12 mouse cellular contexts compared by ENCODE assay signal in the genomic region with DNA sequence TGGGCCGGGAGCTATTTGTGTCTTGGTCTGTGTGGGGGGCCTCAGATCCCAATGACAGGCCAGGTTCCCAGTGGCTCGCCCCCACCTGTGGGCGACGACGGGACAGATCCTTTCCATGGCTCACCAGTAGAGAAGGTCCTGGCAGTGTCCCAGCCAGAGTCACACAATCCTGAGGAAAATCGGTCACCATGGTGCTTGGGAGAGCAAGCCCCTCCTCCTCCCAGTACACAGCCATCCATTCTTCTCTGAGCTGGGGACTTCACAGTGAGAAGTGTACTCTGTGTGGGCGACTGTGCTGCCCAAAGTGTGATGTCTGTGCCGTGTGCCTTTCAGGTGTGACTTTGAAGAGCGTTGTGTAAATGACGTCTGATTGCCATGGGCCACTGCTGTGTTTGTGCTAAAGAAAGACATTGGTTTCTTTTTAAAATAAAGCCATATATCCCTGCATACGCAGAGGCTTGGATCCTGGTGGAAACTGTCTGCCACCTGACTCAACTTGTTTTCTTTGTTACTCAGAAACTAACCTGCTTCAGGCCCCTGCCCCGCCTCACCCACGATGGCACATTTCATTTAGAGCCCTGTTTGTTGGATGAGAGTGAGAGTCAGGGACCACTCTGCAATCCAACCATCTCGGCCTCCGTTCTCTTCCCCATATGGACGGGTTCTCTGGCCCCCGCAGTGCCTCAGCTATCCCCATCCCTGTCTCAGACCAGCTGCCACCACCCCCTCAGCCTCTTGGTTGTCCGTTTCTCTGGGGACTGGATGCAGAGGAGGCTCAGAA. TPM values are rescaled to one million over a fixed set of nuclear protein-coding genes. Genes with fewer than 3 reads are reported as not detected.
DNase-seq lines count a peak whose midpoint lies in the region; ATAC-seq lines count a peak whose summit lies in the region.
"Had no signal": no experiment of that assay in that cellular context is flagged by ENCODE, and none has a peak within 500 bp of the region (broad histone marks: within the 10 kb centered on the region; RNA-seq: fewer than 3 reads in every experiment).

No protein-coding gene starts in this region.

- H3K36me3 ChIP-seq in forebrain, embryonic 13.5 days (ENCODE audit: poor library complexity, severe bottlenecking) = no peaks in the 10 kb centered on the region
- H3K36me3 ChIP-seq in midbrain, embryonic 12.5 days = no peaks in the 10 kb centered on the region

- H3K27me3 ChIP-seq in forebrain, embryonic 13.5 days = no peaks in the 10 kb centered on the region
- peaks cover 4% of the 10 kb centered on the region; the same call in 1 of the 2 replicates for H3K27me3 ChIP-seq in midbrain, embryonic 12.5 days

- ATAC-seq in forebrain, embryonic 13.5 days = peak; percentile 68
- ATAC-seq in midbrain, embryonic 12.5 days (ENCODE audit: low FRiP score, low read depth) = 0 out of 2 replicates have a peak, but pooled peaks have one; percentile 30
- ATAC-seq: intestine, embryonic 16.5 days had no signal

- H3K27ac ChIP-seq in forebrain, embryonic 13.5 days = 0 out of 2 replicates have a peak overlapping the region, but pooled peaks have one; percentile 12
- no peak overlapping the region for H3K27ac ChIP-seq in midbrain, embryonic 12.5 days (replicated peaks)

- H3K9ac ChIP-seq in forebrain, embryonic 13.5 days = no peak overlapping the region
- no peak overlapping the region for H3K9ac ChIP-seq in midbrain, embryonic 12.5 days (replicated peaks)

- peak; percentile 95 for DNase-seq in brain, adult 2 months (ENCODE audit: low read depth, low spot score)
- peak; percentile 65 for DNase-seq in layer of hippocampus, adult 9-10 months (ENCODE audit: low spot score)
- DNase-seq in embryo, embryonic 10 days (ENCODE audit: low spot score) = no peak
- DNase-seq in ovary, postnatal 14 days (ENCODE audit: low spot score) = no peak
- DNase-seq in gastrocnemius, adult 18-20 months (ENCODE audit: low spot score) = no peak
- DNase-seq in cerebellum, adult 9-11 months = no peak
- DNase-seq: lung, postnatal 10 days; thymus, postnatal 36 days had no signal

- H3K4me3 ChIP-seq in forebrain, embryonic 13.5 days = no peak overlapping the region
- no peak overlapping the region for H3K4me3 ChIP-seq in midbrain, embryonic 12.5 days
- H3K4me3 ChIP-seq: erythroblast, embryonic 14.5 days had no signal

- no peaks in the 10 kb centered on the region for H3K9me3 ChIP-seq in forebrain, embryonic 13.5 days (replicated peaks)
- H3K9me3 ChIP-seq in midbrain, embryonic 12.5 days = peaks cover 3% of the 10 kb centered on the region; the same call in 1 of the 2 replicates

- WGBS in forebrain, embryonic 13.5 days = 78% methylated on average over 18 of the region's 18 CpGs
- 84% methylated on average over 18 of the region's 18 CpGs for WGBS in midbrain, embryonic 12.5 days

- H3K4me1 ChIP-seq in forebrain, embryonic 13.5 days = peaks cover 22% of the 10 kb centered on the region
- peaks cover 14% of the 10 kb centered on the region for H3K4me1 ChIP-seq in midbrain, embryonic 12.5 days

- no peak overlapping the region for H3K4me2 ChIP-seq in forebrain, embryonic 13.5 days
- no peak overlapping the region for H3K4me2 ChIP-seq in midbrain, embryonic 12.5 days (replicated peaks)

RNA-seq across cellular contexts. Expression of a gene that starts 20.1 kb away (rescaled TPM):
- 0.09 and 0.16 TPM in 2 replicates for polyA plus RNA-seq in forebrain, embryonic 13.5 days (2015; fragmentation: Nextera tagmentation; extraction: Ambion mirVana)
- polyA plus RNA-seq in midbrain, embryonic 12.5 days (2016; fragmentation: Nextera tagmentation; extraction: Ambion mirVana) = 0.10 and 0.22 TPM in 2 replicates
- total RNA-seq in gastrocnemius, adult 18-20 months (2021) = not detected
- polyA plus RNA-seq: erythroblast, embryonic 14.5 days had no signal

RNA-seq across cellular contexts. Expression of a gene that starts 34.9 kb away (rescaled TPM):
- 1.8 and 2.4 TPM in 2 replicates for polyA plus RNA-seq in forebrain, embryonic 13.5 days (2015; fragmentation: Nextera tagmentation; extraction: Ambion mirVana)
- 1.4 and 2.5 TPM in 2 replicates for polyA plus RNA-seq in midbrain, embryonic 12.5 days (2016; fragmentation: Nextera tagmentation; extraction: Ambion mirVana)
- total RNA-seq in gastrocnemius, adult 18-20 months (2021) = 1 to 10 TPM in 1 of 2 experiments, under 1 TPM in 1; 0.33 to 1.2 TPM

RNA-seq across cellular contexts. Expression of a gene that starts 49.6 kb away (rescaled TPM):
- polyA plus RNA-seq in forebrain, embryonic 13.5 days (2015; fragmentation: Nextera tagmentation; extraction: Ambion mirVana) = 99.7 and 103 TPM in 2 replicates
- 81.7 and 83.7 TPM in 2 replicates for polyA plus RNA-seq in midbrain, embryonic 12.5 days (2016; fragmentation: Nextera tagmentation; extraction: Ambion mirVana)
- 10 to 100 TPM; 52.7 to 56.6 TPM for total RNA-seq in gastrocnemius, adult 18-20 months (2021)

RNA-seq across cellular contexts. Expression of a gene that starts 49.6 kb away (rescaled TPM):
- 121 TPM in 2 replicates for polyA plus RNA-seq in forebrain, embryonic 13.5 days (2015; fragmentation: Nextera tagmentation; extraction: Ambion mirVana)
- polyA plus RNA-seq in midbrain, embryonic 12.5 days (2016; fragmentation: Nextera tagmentation; extraction: Ambion mirVana) = 131 and 135 TPM in 2 replicates
- 10 to 100 TPM; 12.4 to 13.6 TPM for total RNA-seq in gastrocnemius, adult 18-20 months (2021)

Comparison
In these comparisons a context has a peak if more than half of its experiments do, and no peak if none do; other contexts are left out.
1. DNase-seq: peak in brain, adult 2 months (single experiment) and layer of hippocampus, adult 9-10 months (single experiment); none in embryo, embryonic 10 days (single experiment), ovary, postnatal 14 days (single experiment), gastrocnemius, adult 18-20 months (single experiment) and cerebellum, adult 9-11 months (single experiment).